Mouse (Mus musculus) stomach, embryonic 16.5 days (tissue): ENCODE measurements at regions not wholly inside any gene's neighbourhood (a gene's known extent, or its start where the extent isn't known, plus 50 kb on each side); places are given as distances from the start of the nearest gene placed in this dataset.
A peak's percentile ranks its signal among the peaks of the same experiment; 100 is the strongest.
"Not testable (repeated sequence)": the region's sequence is repeated elsewhere in the genome, so short reads cannot be mapped to it uniquely, and the experiment has no call there.

Source experiments
- ATAC-seq: fragments of 200-750 bp; cut with Nextera tagmentation; 2 replicates; pipeline ENCODE4 v1.8.0; 2017; ENCODE audit warnings: moderate number of reproducible peaks, moderate TSS enrichment; ENCODE audit not compliant: insufficient read depth, low FRiP score
- H3K27ac ChIP-seq: fragments of 300-500 bp; sonication (generic); 2 replicates; pipeline ENCODE4 v1.5.1; 2014; ENCODE audit warnings: low read length
- H3K27me3 ChIP-seq: fragments of 300-500 bp; sonication (generic); 2 replicates; pipeline ENCODE4 v1.6.1; 2014; ENCODE audit warnings: low read length, control low read depth, mixed read lengths; ENCODE audit not compliant: control insufficient read depth, insufficient read depth
- H3K36me3 ChIP-seq: fragments of 300-500 bp; sonication (generic); 2 replicates; pipeline ENCODE4 v1.6.1; 2014; ENCODE audit warnings: low read length; ENCODE audit not compliant: control insufficient read depth, insufficient read depth
- H3K4me1 ChIP-seq: fragments of 300-500 bp; sonication (generic); 2 replicates; pipeline ENCODE4 v1.6.1; 2014; ENCODE audit warnings: low read length, control low read depth, mixed read lengths; ENCODE audit not compliant: control insufficient read depth, insufficient read depth
- H3K4me2 ChIP-seq: fragments of 300-500 bp; sonication (generic); 2 replicates; pipeline ENCODE4 v1.6.1; 2014; ENCODE audit warnings: low read depth, low read length, mixed read lengths
- H3K4me3 ChIP-seq: fragments of 300-500 bp; sonication (generic); replicated peaks from 2 replicates; pipeline ENCODE4 v1.5.1; 2014; ENCODE audit warnings: mild to moderate bottlenecking, low read length
- H3K9ac ChIP-seq: fragments of 300-500 bp; sonication (generic); 2 replicates; pipeline ENCODE4 v1.6.1; 2014; ENCODE audit warnings: low read length
- H3K9me3 ChIP-seq: fragments of 300-500 bp; sonication (generic); replicated peaks from 2 replicates; pipeline ENCODE4 v1.6.1; 2016; ENCODE audit warnings: low read length, control low read depth; ENCODE audit not compliant: control insufficient read depth
- WGBS: fragments of 180-500 bp; shearing (Covaris S2); extraction: QIAGEN DNeasy Blood & Tissue Kit; methylation state at CpG from one replicate; pipeline ENCODE4 v1.1.7; 2014; 5-methylcytosine and 5-hydroxymethylcytosine counted together

DNA sequence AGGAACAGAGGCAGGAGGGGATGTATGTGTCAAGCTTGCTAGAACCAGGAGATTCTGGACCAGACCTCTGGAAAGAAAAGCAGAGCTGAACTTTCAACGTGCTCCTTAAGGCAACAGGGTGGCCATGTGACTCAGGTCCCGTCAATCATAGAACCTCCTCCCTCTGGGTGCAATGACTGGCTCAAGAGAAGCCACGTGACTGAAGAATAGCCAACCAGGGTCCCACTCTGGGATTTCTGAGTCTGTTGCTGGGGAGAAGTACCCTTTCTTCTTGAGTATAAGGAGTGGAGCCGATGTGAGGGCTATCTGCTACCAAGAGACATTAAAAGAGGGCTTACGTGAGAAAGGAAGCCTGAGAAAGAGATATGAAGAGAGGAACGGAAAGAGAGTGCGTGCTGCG, 137.5 kb downstream of the Dicer1 start:
- Histone ChIP-seq H3K4me2 (no peak overlapping the region), H3K27ac (no peak overlapping the region), H3K4me1 (no peaks in the 10 kb centered on the region; the same call in 1 of the 2 replicates), H3K9ac (no peak overlapping the region), H3K36me3 (no peaks in the 10 kb centered on the region), H3K4me3 (no peak overlapping the region), H3K9me3 (no peaks in the 10 kb centered on the region), H3K27me3 (no peaks in the 10 kb centered on the region)
- no peak for ATAC-seq
- WGBS = 69% methylated on average over 8 of the region's 8 CpGs

DNA sequence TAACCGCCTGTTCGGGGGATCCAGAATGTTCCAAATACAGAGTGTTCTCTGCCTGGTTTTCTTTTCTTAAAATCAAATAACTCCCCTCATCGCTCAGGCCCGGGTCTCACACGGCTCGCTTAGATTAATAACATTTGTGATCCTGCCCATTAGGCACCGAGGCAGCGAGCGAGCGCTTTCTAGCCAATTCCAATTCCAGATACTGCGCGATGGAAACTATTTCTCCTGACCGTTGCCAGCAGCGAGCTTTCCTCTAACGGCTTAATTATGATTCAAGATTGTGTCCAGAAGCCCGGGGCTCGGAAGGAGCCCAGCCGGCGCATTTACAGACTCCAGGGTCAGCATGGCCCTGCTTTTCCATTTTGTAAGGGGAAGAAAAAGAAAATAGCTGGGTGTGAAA, 136.6 kb upstream of the Gsc start:
- no peaks in the 10 kb centered on the region for H3K4me1 ChIP-seq
- no peaks in the 10 kb centered on the region for H3K36me3 ChIP-seq
- ATAC-seq = peak; percentile 21; the same call in 1 of the 2 replicates
- H3K9me3 ChIP-seq = no peaks in the 10 kb centered on the region
- H3K27ac ChIP-seq = no peak overlapping the region; the same call in 1 of the 2 replicates
- WGBS = 58% methylated on average over 19 of the region's 19 CpGs
- H3K9ac ChIP-seq = no peak overlapping the region
- no peak overlapping the region for H3K4me3 ChIP-seq
- no peak overlapping the region for H3K4me2 ChIP-seq
- no peaks in the 10 kb centered on the region for H3K27me3 ChIP-seq

DNA sequence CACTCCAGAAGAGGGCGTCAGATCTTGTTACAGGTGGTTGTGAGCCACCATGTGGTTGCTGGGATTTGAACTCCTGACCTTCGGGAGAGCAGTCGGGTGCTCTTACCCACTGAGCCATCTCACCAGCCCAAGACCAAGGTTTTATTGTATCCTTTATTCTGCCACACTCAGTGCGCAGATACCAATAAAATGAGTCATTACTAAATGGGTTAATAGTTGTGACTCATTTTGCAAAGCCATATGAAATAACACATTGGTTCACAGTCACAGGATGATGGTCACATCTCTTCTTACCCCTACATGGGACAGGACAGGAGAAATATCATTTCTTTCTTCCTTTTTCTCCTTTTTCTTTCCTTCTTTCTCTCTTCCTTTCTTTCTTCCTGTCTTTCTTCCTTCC, 135.8 kb upstream of the Gsc start:
- not testable (repeated sequence) for H3K4me3 ChIP-seq, H3K4me1 ChIP-seq, H3K27me3 ChIP-seq, H3K36me3 ChIP-seq, H3K9ac ChIP-seq, H3K4me2 ChIP-seq, ATAC-seq, H3K9me3 ChIP-seq, H3K27ac ChIP-seq
- 77% methylated on average over 4 of the region's 4 CpGs for WGBS

DNA sequence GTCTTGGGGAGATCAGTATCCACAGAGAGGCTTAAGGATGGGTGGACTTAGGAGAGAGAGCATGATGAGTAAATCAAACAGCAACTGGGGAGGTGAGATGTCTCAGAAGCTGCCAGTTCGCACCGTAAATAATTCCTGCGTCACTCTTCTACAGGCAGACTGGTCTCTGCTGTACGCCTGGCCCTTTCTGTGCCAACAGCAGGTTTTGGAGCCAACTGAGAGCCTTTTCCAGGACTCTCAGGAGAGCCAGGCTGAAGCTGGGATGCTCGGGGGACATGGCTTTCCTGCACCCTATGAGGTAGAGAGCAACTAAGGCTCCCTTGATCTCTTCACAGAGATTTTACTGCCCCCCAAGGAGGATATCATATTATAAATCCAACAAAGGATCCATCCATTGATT, 134.3 kb upstream of the Gsc start:
- Histone ChIP-seq H3K4me3 (no peak overlapping the region), H3K4me2 (no peak overlapping the region), H3K36me3 (no peaks in the 10 kb centered on the region), H3K27me3 (no peaks in the 10 kb centered on the region), H3K9ac (no peak overlapping the region), H3K9me3 (no peaks in the 10 kb centered on the region), H3K27ac (no peak overlapping the region), H3K4me1 (no peaks in the 10 kb centered on the region)
- 76% methylated on average over 5 of the region's 5 CpGs for WGBS
- ATAC-seq = no peak

DNA sequence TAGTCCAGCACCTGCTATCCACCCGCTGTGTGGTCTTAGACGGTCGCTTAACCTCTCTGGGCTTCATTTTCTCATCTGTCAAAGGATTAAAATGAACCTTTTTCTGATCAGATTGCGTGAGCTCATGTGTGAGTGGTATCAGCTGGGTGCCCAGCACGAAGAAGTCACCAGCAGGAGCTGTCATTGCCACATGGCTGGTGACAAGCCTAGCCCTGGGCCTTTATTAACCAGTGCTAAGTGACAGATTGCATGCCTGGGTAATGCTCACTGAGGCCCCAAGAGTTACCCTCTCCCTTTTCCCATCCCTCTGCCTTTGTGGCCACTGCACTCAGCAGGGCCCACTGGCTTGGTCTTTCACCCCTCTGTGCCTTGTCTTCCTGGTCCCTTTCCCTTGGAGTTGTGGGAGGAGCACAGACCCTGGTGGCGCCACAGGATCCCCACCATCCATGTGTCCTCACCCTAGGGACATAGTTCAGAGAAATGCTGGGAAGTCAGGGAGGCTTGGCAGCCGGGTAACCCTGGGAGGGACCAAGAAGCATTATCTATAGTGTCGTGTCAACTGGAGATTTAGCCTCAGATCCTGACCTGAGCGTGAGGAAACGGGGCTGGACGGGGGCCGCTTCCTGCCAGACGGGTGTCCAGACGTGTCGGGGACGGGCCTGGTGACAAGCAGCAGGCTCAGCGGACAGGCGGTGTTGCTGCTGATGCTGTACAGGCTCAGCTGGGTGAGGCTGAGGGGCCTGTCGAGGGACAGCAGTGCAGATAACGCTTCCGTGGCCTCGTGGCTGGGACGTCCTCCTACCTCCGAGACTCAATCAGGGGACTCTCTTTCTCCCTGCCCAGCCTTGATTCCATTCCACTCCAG, 132.6 kb upstream of the Gsc start:
- no peak for ATAC-seq
- H3K4me1 ChIP-seq = no peaks in the 10 kb centered on the region
- H3K9ac ChIP-seq = no peak overlapping the region
- H3K4me3 ChIP-seq = no peak overlapping the region
- no peaks in the 10 kb centered on the region; the same call in 1 of the 2 replicates for H3K9me3 ChIP-seq
- no peaks in the 10 kb centered on the region for H3K36me3 ChIP-seq
- H3K27me3 ChIP-seq = no peaks in the 10 kb centered on the region
- no peak overlapping the region for H3K4me2 ChIP-seq
- H3K27ac ChIP-seq = no peak overlapping the region
- WGBS = 43% methylated on average over 24 of the region's 24 CpGs

DNA sequence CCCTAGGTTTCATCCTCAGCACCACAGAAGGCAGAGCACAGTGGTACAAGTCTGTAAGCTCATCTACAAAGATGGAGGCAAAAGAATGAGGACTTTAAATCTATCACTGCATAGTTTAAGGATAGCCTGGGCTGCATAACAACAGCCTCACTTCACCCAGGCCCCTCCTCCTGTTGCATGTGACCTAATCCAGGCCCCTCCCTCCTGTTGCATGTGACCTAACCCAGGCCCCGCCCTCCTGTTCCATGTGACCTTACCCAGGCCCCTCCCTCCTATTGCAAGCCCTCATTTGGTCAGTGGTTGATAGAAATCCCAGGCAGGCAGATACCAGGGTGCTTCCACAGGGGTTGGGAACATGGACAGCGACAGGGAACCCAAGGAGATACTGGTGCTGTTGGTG, 124.9 kb upstream of the Gsc start:
- H3K4me3 ChIP-seq = no peak overlapping the region
- no peaks in the 10 kb centered on the region for H3K27me3 ChIP-seq
- 64% methylated on average over 2 of the region's 2 CpGs for WGBS
- H3K9ac ChIP-seq = no peak overlapping the region
- H3K4me1 ChIP-seq = no peaks in the 10 kb centered on the region
- no peaks in the 10 kb centered on the region; the same call in 1 of the 2 replicates for H3K9me3 ChIP-seq
- no peak overlapping the region for H3K27ac ChIP-seq
- no peaks in the 10 kb centered on the region for H3K36me3 ChIP-seq
- no peak overlapping the region for H3K4me2 ChIP-seq
- no peak for ATAC-seq

GRCm38 (mm10) chr12:104593526-104594155, 120.5 kb upstream of the Gsc start:
- Histone ChIP-seq H3K36me3 (no peaks in the 10 kb centered on the region), H3K4me3 (no peak overlapping the region), H3K27ac (no peak overlapping the region), H3K9me3 (no peaks in the 10 kb centered on the region), H3K9ac (no peak overlapping the region), H3K4me2 (no peak overlapping the region), H3K27me3 (no peaks in the 10 kb centered on the region), H3K4me1 (no peaks in the 10 kb centered on the region)
- ATAC-seq = no peak
- WGBS = 43% methylated on average over 19 of the region's 19 CpGs

DNA sequence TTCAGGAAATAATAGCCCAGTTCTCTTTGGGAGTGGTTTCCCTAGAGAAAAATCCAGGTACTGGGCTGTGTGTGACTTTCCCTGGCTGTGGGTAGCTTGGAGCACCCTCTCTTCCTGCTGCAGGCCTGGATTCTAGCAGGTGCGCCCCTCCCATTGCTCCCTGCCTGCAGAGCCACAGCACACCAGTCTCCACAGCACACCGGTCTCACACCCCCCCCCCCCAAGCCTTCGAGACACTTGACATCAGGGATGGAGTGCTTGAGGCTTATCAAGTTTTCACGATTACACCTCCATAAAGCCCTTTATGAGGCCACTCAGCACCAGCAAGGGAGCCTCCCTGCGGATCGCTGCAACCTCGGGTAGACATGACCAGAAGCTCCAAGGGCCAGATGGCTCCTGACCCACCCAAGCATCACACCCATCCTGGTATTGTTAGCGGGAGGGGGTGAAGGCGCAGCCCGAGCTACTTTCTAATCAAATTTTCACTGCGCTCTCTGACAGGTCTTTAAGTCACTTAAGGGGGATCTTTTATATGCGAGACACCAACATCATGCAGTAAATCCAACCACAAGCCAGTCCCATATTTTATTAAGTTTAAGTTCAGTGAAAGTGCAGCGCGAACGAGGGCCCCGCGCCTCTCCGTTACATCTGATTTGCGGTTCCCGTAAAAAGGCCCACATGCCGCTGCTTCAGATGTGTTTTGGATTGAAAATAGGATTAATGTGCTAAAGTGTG, 119.8 kb upstream of the Gsc start:
- Histone ChIP-seq H3K36me3 (no peaks in the 10 kb centered on the region), H3K4me1 (no peaks in the 10 kb centered on the region), H3K9me3 (no peaks in the 10 kb centered on the region), H3K9ac (no peak overlapping the region), H3K4me2 (no peak overlapping the region), H3K27ac (no peak overlapping the region), H3K4me3 (no peak overlapping the region), H3K27me3 (no peaks in the 10 kb centered on the region)
- WGBS = 57% methylated on average over 21 of the region's 21 CpGs
- no peak for ATAC-seq

GRCm38 (mm10) chr12:104591571-104591970, 118.4 kb upstream of the Gsc start:
- no peak overlapping the region for H3K9ac ChIP-seq
- no peak for ATAC-seq
- H3K9me3 ChIP-seq = no peaks in the 10 kb centered on the region
- H3K4me1 ChIP-seq = no peaks in the 10 kb centered on the region
- H3K36me3 ChIP-seq = no peaks in the 10 kb centered on the region
- H3K4me2 ChIP-seq = no peak overlapping the region
- no peak overlapping the region for H3K27ac ChIP-seq
- H3K4me3 ChIP-seq = no peak overlapping the region
- no peaks in the 10 kb centered on the region for H3K27me3 ChIP-seq
- WGBS = 76% methylated on average over 7 of the region's 7 CpGs
